Mouse (Mus musculus) C2C12 (cell line): Measurements from ENCODE around the gene Dnah9. TPM values are rescaled to one million over a fixed set of nuclear protein-coding genes. Genes with fewer than 3 reads are reported as not detected.

ENCODE experiments used
- H3K27me3 ChIP-seq: one replicate; pipeline ENCODE4 v1.6.1; 2011; ENCODE audit not compliant: control insufficient read depth, insufficient read depth, insufficient read length
- H3K36me3 ChIP-seq: one replicate; pipeline ENCODE4 v1.6.1; 2011; ENCODE audit not compliant: control insufficient read depth, insufficient read depth
- H3K4me3 ChIP-seq: one replicate; pipeline ENCODE4 v1.5.1; 2011; ENCODE audit warnings: mild to moderate bottlenecking, control low read depth; ENCODE audit not compliant: poor library complexity, insufficient read depth, severe bottlenecking
- H3K79me2 ChIP-seq: one replicate; pipeline ENCODE4 v1.6.1; 2011; ENCODE audit not compliant: control insufficient read depth, insufficient read depth
- H3K79me3 ChIP-seq: one replicate; pipeline ENCODE4 v1.6.1; 2011; ENCODE audit warnings: low read depth, control low read depth
- H3ac ChIP-seq: one replicate; pipeline ENCODE3; 2011; ENCODE audit warnings: low read depth; ENCODE audit not compliant: control insufficient read depth, insufficient read length
- CEBPB ChIP-seq: IDR thresholded peaks from one replicate; pipeline ENCODE4 v1.6.1; 2011; ENCODE audit warnings: low read depth, mild to moderate bottlenecking, control low read depth, moderate library complexity
- CTCF ChIP-seq: IDR thresholded peaks from one replicate; pipeline ENCODE4 v1.5.1; 2011; ENCODE audit not compliant: control insufficient read depth, insufficient read depth, insufficient read length
- FOSL1 ChIP-seq: IDR thresholded peaks from one replicate; pipeline ENCODE4 v1.8.0; 2011; ENCODE audit warnings: mild to moderate bottlenecking, low read length; ENCODE audit not compliant: poor library complexity, insufficient read depth, severe bottlenecking
- MAX ChIP-seq: IDR thresholded peaks from one replicate; pipeline ENCODE4 v1.6.1; 2011; ENCODE audit warnings: mild to moderate bottlenecking, control low read depth
- MYOD1 ChIP-seq: IDR thresholded peaks from one replicate; pipeline ENCODE4 v1.6.1; 2011; ENCODE audit warnings: low read depth; ENCODE audit not compliant: control insufficient read depth, insufficient read length
- MYOG ChIP-seq: IDR thresholded peaks from one replicate; pipeline ENCODE4 v1.6.1; 2011; ENCODE audit not compliant: control insufficient read depth, insufficient read length; ENCODE audit errors: extremely low read depth
- USF1 ChIP-seq: IDR thresholded peaks from one replicate; pipeline ENCODE4 v1.6.1; 2011; ENCODE audit warnings: low read depth, mild to moderate bottlenecking, control low read depth, moderate library complexity
- polyA plus RNA-seq: library from polyadenylated mRNA; unstranded; fragments of >200 nt; fragmentation: generic; extraction: Trizol; gene quantifications from one replicate; pipeline ENCODE4 v1.2.1, GENCODE M21; 2012; ENCODE audit warnings: missing spikeins

Gene Dnah9
- polyA plus RNA-seq, 1 experiment = under 0.01 TPM

DNA sequence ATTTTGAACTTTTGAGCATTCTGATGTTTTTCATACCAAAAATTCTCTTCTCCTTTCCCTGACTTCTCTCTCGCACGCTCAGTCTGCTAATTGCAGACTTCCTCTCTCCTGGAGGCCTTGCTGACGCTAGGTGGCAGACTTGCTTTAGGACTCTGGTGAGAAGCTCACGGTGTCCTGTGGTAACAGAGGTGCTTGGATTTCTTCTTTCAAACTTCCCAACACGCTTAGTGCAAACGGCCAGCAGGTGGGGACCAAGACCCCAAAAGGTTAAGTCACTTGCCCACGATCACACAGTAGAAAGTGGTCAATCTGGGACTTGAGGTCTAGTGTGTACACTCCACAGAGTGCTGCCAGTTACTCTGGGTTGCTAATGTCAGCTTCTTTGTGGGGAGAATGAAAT is 347.5 kb downstream of the Dnah9 start:
- Histone ChIP-seq H3K27me3 (no peaks in the 10 kb centered on the region), H3K4me3 (no peak overlapping the region), H3K36me3 (peaks cover 73% of the 10 kb centered on the region), H3ac (no peak overlapping the region), H3K79me2 (peaks cover 22% of the 10 kb centered on the region), H3K79me3 (no peaks in the 10 kb centered on the region)
- TF ChIP-seq CEBPB (no peak), USF1 (no peak), MAX (no peak), MYOD1 (no peak), MYOG (no peak), FOSL1 (no peak), CTCF (no peak)

DNA sequence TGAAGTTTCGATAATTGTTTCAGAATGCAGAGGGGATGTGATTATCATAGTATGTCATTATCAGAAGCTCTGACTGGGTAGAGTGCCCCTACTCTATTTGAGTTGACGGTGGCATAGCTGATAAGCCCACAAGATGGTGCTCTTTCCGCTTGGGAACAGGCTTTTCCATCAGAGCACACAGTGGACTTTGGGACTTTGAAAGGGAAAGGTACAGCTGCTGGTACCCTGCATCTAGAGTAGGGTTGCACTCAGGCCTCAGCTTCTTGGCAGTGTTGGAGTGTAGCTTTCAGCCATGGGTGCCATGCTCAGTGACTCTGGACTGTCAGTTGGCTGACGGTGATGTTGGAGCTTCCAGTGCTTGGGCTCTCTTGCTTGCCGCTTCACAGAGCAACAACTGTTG is 348.1 kb downstream of the Dnah9 start:
- H3K79me2 ChIP-seq = peaks cover 22% of the 10 kb centered on the region
- H3K27me3 ChIP-seq = no peaks in the 10 kb centered on the region
- no peak for TF ChIP-seq FOSL1
- TF ChIP-seq MAX = no peak
- no peak for TF ChIP-seq USF1
- H3K4me3 ChIP-seq = no peak overlapping the region
- no peak overlapping the region for H3ac ChIP-seq
- no peaks in the 10 kb centered on the region for H3K79me3 ChIP-seq
- H3K36me3 ChIP-seq = peaks cover 79% of the 10 kb centered on the region

DNA sequence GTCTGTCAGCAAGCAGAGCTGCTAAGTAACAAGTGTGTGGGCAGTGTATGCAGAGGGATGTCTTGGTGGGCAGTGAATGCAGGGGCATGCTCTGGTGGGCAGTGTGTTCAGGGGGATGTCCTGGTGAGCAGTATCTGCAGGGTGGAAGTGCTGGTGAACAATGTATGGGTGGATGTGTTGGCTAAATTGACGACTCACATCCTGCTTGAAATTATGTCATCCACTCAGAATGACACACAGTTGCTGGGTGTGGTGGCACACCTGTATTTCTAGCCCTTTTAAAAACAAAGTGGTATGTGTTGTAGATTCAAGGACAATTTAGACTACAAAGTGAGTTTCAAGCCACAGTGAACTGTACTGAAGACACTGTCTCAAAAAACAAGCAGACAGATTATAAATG is 350.2 kb downstream of the Dnah9 start:
- Histone ChIP-seq H3K79me3 (peaks cover under 1% of the 10 kb centered on the region), H3K27me3 (no peaks in the 10 kb centered on the region), H3K36me3 (peaks cover 75% of the 10 kb centered on the region), H3K4me3 (no peak overlapping the region), H3ac (no peak overlapping the region), H3K79me2 (peaks cover 26% of the 10 kb centered on the region)
- TF ChIP-seq MYOG = no peak
- peak; percentile 44 for TF ChIP-seq MYOD1

DNA sequence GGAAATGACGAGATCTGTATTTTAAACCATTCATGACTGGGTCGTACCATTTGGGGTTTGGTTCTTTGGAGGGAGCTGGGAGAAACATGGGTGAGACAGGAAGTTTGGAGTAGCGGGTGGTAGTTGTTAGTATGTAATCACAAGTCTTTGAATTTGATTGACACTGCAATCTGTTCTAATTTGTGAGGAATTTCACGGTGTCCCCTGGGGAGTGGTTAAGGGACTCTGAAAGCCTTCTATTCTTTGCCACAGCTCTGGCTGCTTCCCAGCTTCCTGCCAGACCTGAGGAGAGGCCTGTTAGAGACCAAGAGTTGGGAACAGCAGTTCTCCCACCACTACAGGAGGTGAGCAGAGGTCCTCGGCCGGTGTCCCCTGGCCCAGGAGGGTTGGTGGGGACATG is 352.1 kb downstream of the Dnah9 start:
- Histone ChIP-seq H3K4me3 (no peak overlapping the region), H3K79me2 (peaks cover 45% of the 10 kb centered on the region), H3K79me3 (peaks cover 9% of the 10 kb centered on the region), H3K36me3 (peaks cover 58% of the 10 kb centered on the region), H3ac (no peak overlapping the region), H3K27me3 (no peaks in the 10 kb centered on the region)
- TF ChIP-seq MYOD1 = peak; percentile 72
- TF ChIP-seq CTCF = no peak
- no peak for TF ChIP-seq FOSL1
- no peak for TF ChIP-seq MAX
- no peak for TF ChIP-seq CEBPB
- no peak for TF ChIP-seq USF1

DNA sequence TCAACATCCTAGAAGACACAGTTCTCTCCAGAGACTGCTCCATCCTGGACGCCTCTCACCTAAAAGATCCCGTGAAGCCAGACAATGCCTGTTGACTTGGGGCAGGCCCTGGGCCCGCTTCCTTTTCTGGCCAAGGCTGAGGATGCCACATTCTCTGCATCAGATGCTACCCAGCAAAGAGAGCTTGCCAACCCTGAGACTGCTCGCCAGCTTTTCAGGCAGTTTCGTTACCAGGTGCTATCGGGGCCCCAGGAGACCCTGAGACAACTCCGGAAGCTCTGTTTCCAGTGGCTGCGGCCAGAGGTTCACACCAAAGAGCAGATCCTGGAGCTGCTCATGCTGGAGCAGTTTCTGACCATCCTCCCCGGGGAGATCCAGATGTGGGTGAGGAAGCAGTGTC is 354.0 kb downstream of the Dnah9 start:
- Histone ChIP-seq H3K27me3 (no peaks in the 10 kb centered on the region), H3K79me2 (peaks cover 46% of the 10 kb centered on the region), H3ac (no peak overlapping the region), H3K79me3 (peaks cover 14% of the 10 kb centered on the region), H3K4me3 (no peak overlapping the region), H3K36me3 (peaks cover 48% of the 10 kb centered on the region)
- TF ChIP-seq MYOG = no peak
- no peak for TF ChIP-seq MAX
- no peak for TF ChIP-seq MYOD1

DNA sequence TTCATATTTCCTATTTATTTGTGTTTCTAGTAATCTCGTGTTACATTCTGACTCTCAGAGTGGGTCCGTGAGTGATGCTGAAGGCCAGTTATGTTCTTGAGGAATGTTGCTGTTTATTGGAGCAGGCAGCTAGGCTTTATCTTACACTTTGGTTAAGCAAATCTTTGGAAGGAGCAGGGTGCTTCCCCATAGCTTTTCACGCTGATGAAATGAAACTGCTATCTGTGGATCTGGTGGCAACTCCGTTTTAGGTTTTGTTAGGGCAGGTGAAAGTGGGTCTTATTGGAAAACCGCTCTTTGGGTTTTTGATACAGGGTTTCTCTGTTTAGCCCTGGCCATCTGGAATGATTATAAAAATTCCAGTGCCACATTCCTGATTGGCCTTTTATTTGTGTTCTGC is 356.3 kb downstream of the Dnah9 start:
- Histone ChIP-seq H3K4me3 (no peak overlapping the region), H3ac (no peak overlapping the region), H3K79me3 (peaks cover 27% of the 10 kb centered on the region), H3K36me3 (peaks cover 30% of the 10 kb centered on the region), H3K27me3 (no peaks in the 10 kb centered on the region), H3K79me2 (peaks cover 63% of the 10 kb centered on the region)
- no peak for TF ChIP-seq CEBPB
- no peak for TF ChIP-seq MYOG
- TF ChIP-seq MYOD1 = no peak
- TF ChIP-seq MAX = no peak
- TF ChIP-seq FOSL1 = no peak
- no peak for TF ChIP-seq USF1
- no peak for TF ChIP-seq CTCF
